Mouse (Mus musculus): ENCODE measurements at regions not wholly inside any gene's neighbourhood (a gene's known extent, or its start where the extent isn't known, plus 50 kb on each side); places are given as distances from the start of the nearest gene placed in this dataset.
"Not testable (repeated sequence)": the region's sequence is repeated elsewhere in the genome, so short reads cannot be mapped to it uniquely, and the experiment has no call there.

- intact Hi-C loops (cut with DNase I), result no loop called here
These were observed 118.8 kb upstream of the Arid1b start for GRCm38 (mm10) chr17:4875086-4876046.

GRCm38 (mm10) chr17:4876431-4876830 lies 117.7 kb upstream of the Arid1b start:
- intact Hi-C loops (cut with DNase I), result no loop called here
- DNase-seq (ENCODE audit: extremely low spot score in 1 of 2, low spot score in 2 of 2), result no peak

More at GRCm38 (mm10) chr17:4875086-4876046, 118.8 kb upstream of the Arid1b start:
- no peak for DNase-seq (ENCODE audit: extremely low spot score in 1 of 2, low spot score in 2 of 2)

GRCm38 (mm10) chr17:4881473-4881872 lies 112.7 kb upstream of the Arid1b start:
- no peak for DNase-seq (ENCODE audit: extremely low spot score in 1 of 2, low spot score in 2 of 2)
- intact Hi-C loops (cut with DNase I), result no loop called here

- intact Hi-C loops (cut with DNase I), result no loop called here
- no peak for DNase-seq (ENCODE audit: extremely low spot score in 1 of 2, low spot score in 2 of 2)
These were observed 110.0 kb upstream of the Arid1b start for GRCm38 (mm10) chr17:4884083-4884482.

- no peak for DNase-seq (ENCODE audit: extremely low spot score in 1 of 2, low spot score in 2 of 2)
- intact Hi-C loops (cut with DNase I), result no loop called here
These were observed 109.4 kb upstream of the Arid1b start for GRCm38 (mm10) chr17:4884761-4885160.

- intact Hi-C loops (cut with DNase I), result not testable (repeated sequence)
These were observed 106.8 kb upstream of the Arid1b start for GRCm38 (mm10) chr17:4887331-4887730.

GRCm38 (mm10) chr17:4889577-4889976 lies 104.6 kb upstream of the Arid1b start:
- no peak for DNase-seq (ENCODE audit: extremely low spot score in 1 of 2, low spot score in 2 of 2)
- intact Hi-C loops (cut with DNase I), result no loop called here

More at GRCm38 (mm10) chr17:4887331-4887730, 106.8 kb upstream of the Arid1b start:
- not testable (repeated sequence) for DNase-seq (ENCODE audit: extremely low spot score in 1 of 2, low spot score in 2 of 2)

- intact Hi-C loops (cut with DNase I), result no loop called here
- DNase-seq (ENCODE audit: extremely low spot score in 1 of 2, low spot score in 2 of 2), result no peak
These were observed 104.0 kb upstream of the Arid1b start for GRCm38 (mm10) chr17:4890131-4890530.

- intact Hi-C loops (cut with DNase I), result no loop called here
- DNase-seq (ENCODE audit: extremely low spot score in 1 of 2, low spot score in 2 of 2), result no peak
These were observed 102.6 kb upstream of the Arid1b start for GRCm38 (mm10) chr17:4891576-4891975.

GRCm38 (mm10) chr17:4894756-4895330 lies 99.3 kb upstream of the Arid1b start:
- DNase-seq (ENCODE audit: extremely low spot score in 1 of 2, low spot score in 2 of 2); intact Hi-C loops (cut with DNase I): not testable (repeated sequence)

- intact Hi-C loops (cut with DNase I), result no loop called here
- DNase-seq (ENCODE audit: extremely low spot score in 1 of 2, low spot score in 2 of 2), result no peak
These were observed 91.0 kb upstream of the Arid1b start for GRCm38 (mm10) chr17:4903129-4903528.

GRCm38 (mm10) chr17:4906504-4906903 lies 87.6 kb upstream of the Arid1b start:
- no peak for DNase-seq (ENCODE audit: extremely low spot score in 1 of 2, low spot score in 2 of 2)
- intact Hi-C loops (cut with DNase I), result no loop called here

- DNase-seq (ENCODE audit: extremely low spot score in 1 of 2, low spot score in 2 of 2), result peak; percentile 58 to 67
- intact Hi-C loops (cut with DNase I), result no loop called here
These were observed 86.9 kb upstream of the Arid1b start for GRCm38 (mm10) chr17:4907181-4907752.

GRCm38 (mm10) chr17:4907841-4908571 lies 86.1 kb upstream of the Arid1b start:
- peak; percentile 88 to 96 for DNase-seq (ENCODE audit: extremely low spot score in 1 of 2, low spot score in 2 of 2)
- intact Hi-C loops (cut with DNase I), result loop anchor here (2.0 kb wide), 1 partner anchor 87 kb away; the partner anchor contains the start of gene Arid1b

- intact Hi-C loops (cut with DNase I), result loop anchor here (2.0 kb wide), 1 partner anchor 86 kb away; the partner anchor contains the start of gene Arid1b
These were observed 85.6 kb upstream of the Arid1b start for GRCm38 (mm10) chr17:4908572-4908965.

GRCm38 (mm10) chr17:4910182-4910581 lies 84.0 kb upstream of the Arid1b start:
- DNase-seq (ENCODE audit: extremely low spot score in 1 of 2, low spot score in 2 of 2), result no peak
- intact Hi-C loops (cut with DNase I), result no loop called here

More at GRCm38 (mm10) chr17:4908572-4908965, 85.6 kb upstream of the Arid1b start:
- peak in 1 of 2 experiments; percentile 62 for DNase-seq (ENCODE audit: extremely low spot score in 1 of 2, low spot score in 2 of 2)

- DNase-seq (ENCODE audit: extremely low spot score in 1 of 2, low spot score in 2 of 2), result no peak
- intact Hi-C loops (cut with DNase I), result no loop called here
These were observed 81.1 kb upstream of the Arid1b start for GRCm38 (mm10) chr17:4913001-4913400.

GRCm38 (mm10) chr17:4919866-4920495 lies 74.2 kb upstream of the Arid1b start:
- DNase-seq (ENCODE audit: extremely low spot score in 1 of 2, low spot score in 2 of 2), result no peak
- intact Hi-C loops (cut with DNase I), result no loop called here
